Mouse (Mus musculus): Measurements from ENCODE around the gene Cyfip1.

Gene Cyfip1

DNA sequence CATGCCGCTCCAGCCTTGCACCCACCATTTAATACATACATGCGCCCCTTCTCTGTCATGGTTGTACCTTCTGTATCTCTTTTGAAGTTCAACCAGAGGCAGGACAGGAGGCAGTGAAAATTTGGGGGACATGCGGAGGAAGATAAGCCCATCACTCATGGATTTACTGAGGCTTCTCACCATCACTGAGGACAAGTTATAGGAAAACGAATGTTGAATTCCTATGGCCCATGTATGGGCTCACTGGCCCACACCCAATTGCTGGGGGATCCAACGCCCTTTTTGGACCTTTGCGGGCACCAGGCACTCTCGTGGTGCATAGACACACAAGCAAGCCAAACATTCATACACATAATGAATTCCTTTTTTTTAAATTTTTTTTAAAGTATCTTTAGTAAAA is at the start of gene Cyfip1:
TSS of gene Cyfip1 (plus strand) at position 301 of the 400 bp plus-strand sequence.
- DNase-seq (ENCODE audit: low spot score) = no peak

DNA sequence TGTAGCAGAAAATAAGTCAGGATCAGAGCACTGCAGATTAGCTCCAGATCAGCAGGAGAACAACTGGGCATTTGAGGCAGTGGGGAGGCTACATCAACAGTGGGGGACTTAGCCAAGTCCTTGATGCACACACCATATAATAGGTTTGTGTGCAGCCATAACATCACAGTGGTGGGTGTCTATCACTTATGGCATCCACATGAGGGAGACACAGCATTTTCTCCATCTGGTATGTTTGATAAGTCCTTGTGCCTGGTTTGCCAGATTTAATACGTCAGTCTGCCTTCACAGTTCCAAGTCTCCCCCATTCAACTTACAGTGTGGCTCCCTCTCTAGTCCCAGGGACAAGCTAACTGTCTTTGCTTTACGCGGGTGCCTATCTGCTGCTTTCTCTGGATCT is 49.3 kb upstream of the Cyfip1 start:
- DNase-seq (ENCODE audit: low spot score) = peak; percentile 15

- no peak for DNase-seq (ENCODE audit: low spot score)
Observed at GRCm38 (mm10) chr7:55793236-55793951, 48.2 kb upstream of the Cyfip1 start.

- peak; percentile 96 for DNase-seq (ENCODE audit: low spot score)
Observed at GRCm38 (mm10) chr7:55793952-55794603, 47.5 kb upstream of the Cyfip1 start, which contains the start of gene Tubgcp5. TSS of gene Tubgcp5 (plus strand) at chr7:55794154.

DNA sequence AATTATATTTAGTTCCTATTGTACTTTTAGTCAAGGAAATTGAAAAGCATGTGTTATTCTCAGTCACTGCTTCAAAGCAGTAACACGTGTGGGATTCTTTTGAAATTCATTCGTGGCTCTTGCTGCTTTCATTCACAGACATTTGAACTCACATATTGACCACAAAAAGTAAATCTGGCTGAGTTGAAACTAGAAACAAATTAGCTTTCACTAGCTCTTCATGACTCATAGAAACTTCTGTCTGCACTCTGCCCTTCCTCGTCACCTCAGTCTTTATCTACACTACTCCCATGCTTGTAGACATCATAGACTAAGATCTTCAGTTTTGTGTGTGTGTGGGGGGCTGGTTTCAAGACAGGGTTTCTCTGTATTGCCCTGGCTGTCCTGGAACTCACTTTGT is 41.6 kb upstream of the Cyfip1 start:
- DNase-seq (ENCODE audit: low spot score) = no peak

GRCm38 (mm10) chr7:55809967-55810366 is 31.6 kb upstream of the Cyfip1 start:
- no peak for DNase-seq (ENCODE audit: low spot score)

GRCm38 (mm10) chr7:55824468-55824867 is 17.1 kb upstream of the Cyfip1 start:
- DNase-seq (ENCODE audit: low spot score) = no peak

GRCm38 (mm10) chr7:55827551-55827950 is 14.0 kb upstream of the Cyfip1 start:
- DNase-seq (ENCODE audit: low spot score) = no peak

- no peak for DNase-seq (ENCODE audit: low spot score)
Observed at GRCm38 (mm10) chr7:55836877-55837276, 4.7 kb upstream of the Cyfip1 start.

- peak; percentile 63 for DNase-seq (ENCODE audit: low spot score)
Observed at GRCm38 (mm10) chr7:55841977-55842503, 495 bp downstream of the Cyfip1 start.

GRCm38 (mm10) chr7:55842504-55843152 is 1.1 kb downstream of the Cyfip1 start:
- DNase-seq (ENCODE audit: low spot score) = peak; percentile 24

DNA sequence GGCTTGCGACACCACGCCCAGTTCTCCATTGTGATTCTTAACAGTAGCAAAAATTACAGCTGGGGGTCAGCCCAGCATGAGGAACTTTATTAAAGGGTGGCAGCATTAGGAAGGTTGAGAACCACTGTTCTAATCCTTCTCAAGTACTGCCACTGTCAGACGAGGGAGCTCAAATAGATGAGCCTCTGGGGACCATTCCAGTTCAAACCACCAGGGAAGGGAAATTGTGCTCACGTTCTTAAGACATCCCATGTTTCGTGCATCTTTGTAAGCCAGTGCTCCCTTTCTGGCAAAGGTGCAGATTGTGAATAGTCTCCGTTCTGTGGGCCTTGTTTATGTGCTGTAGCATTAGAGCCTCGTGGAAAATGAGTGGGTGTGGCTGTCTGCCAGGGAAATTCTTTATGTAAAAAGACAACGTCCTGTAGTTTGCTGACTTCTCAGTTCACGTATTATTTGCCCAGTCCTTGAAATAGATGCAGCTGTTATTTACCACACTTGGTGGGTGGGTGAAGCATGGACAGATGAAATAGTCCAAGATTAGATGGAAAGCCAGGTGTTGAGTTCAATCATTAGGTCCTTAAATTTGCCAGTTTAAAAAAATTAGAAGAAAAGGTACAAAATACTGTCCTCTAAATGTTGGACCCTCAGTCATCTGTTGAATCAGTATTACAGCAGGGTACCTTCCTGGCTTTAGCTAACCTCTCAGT is 5.2 kb downstream of the Cyfip1 start:
- no peak for DNase-seq (ENCODE audit: low spot score)

GRCm38 (mm10) chr7:55849948-55850571 is 8.5 kb downstream of the Cyfip1 start:
- DNase-seq (ENCODE audit: low spot score) = no peak

DNA sequence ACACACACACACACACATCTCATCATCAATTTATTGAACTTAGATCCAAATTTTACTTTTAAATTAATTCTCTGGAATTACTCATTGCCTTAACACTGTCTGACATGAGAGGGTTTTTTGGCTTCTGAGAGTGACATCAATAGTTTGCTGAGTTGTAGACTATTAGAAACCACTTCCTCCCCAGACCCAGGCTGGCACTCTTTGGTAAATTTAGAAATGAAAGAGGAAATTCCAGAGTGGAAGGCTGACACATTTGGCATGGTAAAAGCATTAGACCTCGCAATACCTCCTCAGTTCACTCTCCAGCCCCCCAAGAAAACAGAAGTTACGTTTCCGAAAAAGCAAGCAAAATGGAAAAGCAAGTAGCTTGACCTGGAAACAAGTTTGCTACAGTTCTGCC is 11.2 kb downstream of the Cyfip1 start:
- no peak for DNase-seq (ENCODE audit: low spot score)

DNA sequence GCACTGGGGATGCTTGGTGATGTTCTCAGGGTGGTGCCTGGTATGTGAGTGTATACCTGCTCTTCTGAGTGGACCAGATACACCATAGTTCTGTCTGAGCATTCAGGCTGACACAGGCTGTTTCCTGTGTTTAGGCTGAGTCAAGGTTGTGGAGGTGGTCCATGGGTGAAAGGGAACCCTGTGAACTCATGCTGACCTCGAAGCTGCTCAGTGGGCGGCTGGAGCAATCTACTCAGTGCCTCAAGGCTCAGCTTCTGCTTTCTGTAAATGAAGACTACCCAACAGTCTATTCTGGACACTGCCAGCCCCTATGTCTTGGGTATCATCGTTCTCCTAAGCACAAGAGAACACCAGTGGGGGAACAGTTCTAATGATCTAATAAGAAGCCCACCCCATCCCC is 14.1 kb downstream of the Cyfip1 start:
- DNase-seq (ENCODE audit: low spot score) = no peak

DNA sequence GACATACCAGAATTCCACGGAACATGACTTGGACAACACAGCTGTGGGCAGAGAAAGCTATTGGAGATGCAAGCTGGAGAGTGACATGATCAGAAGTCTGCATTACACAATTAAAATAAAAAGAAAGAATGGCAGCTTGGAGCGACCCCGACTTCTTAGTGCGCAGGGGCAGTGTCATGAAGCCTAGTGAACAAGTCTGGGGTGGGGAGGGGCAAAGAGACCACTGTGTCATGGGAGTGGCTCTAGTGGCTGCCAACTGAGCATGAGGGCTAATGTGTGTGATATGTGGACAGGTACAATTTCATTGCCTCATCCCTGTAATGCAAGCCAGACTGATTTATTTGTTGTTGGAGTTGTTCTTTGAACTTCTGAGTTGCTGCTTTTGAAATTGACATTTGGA is 15.2 kb downstream of the Cyfip1 start:
- no peak for DNase-seq (ENCODE audit: low spot score)

GRCm38 (mm10) chr7:55857729-55858128 is 16.2 kb downstream of the Cyfip1 start:
- no peak for DNase-seq (ENCODE audit: low spot score)

DNA sequence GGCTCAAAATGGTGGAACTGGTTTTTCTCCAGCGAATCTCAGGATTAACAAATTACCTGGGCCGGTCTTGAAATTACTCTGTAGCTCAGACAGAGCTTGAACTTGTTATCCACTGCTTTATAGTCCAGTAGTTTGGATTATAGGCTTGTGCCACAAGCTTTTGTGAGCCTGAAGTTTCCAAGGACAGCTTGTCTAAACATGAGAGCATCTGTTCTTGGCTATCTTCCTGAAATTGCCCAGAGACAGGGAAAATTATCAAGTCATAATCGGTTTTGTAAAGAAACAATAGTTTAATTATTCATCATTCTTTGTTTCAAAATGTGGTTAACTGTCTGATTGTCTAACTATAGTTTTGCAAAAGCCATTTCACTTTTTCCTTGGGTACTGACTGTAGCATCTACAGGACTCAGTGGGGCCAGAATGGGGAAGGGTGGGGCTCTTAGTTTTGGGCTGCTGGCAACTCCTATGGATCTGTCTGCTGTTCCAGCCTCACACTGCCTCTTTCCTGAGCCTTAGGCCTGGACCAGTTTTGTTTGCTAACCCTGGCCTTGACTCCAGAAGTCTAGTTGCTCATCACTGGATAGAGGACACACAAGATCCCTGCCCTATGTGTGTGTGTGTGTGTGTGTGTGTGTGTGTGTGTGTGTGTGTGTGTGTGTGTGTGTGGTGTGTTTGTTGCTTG is 17.4 kb downstream of the Cyfip1 start:
- DNase-seq (ENCODE audit: low spot score) = no peak

DNA sequence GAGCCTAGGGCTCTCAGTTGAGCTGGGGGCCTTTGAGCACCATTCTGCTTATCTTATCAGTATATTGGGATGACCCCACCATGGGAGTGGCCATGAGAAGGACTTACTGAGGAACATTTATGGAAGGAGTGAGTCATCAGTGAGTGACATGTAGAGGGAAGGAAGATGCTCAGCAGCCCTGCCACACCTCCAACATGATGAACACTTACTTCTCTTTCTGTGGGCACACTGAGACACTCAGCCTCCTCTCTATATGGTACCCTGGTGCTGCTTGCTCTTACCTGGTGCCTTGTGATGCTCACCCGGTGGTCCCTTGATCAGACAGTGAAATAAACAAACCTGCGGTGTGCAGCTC is 17.9 kb downstream of the Cyfip1 start:
- DNase-seq (ENCODE audit: low spot score) = no peak

GRCm38 (mm10) chr7:55859956-55860355 is 18.4 kb downstream of the Cyfip1 start:
- no peak for DNase-seq (ENCODE audit: low spot score)

DNA sequence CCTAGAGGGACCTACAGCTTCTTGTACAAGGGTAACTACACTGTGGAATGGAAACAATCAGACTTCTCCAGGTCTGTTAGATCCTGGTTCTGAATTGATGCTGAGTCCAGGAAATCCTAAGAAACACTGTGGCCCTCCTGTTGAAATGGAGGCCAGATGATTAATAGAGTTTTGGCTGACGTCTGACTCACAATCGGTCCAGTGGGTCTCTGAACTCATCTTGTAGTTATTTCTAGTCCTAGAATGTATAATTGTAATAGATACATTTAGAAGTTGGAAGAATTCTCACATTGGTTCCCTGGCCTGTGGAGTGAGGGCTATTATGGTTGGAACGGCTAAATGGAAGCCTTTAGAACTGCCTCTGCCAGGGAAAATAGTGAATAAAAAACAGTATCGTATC is 19.6 kb downstream of the Cyfip1 start:
- DNase-seq (ENCODE audit: low spot score) = no peak

All from c-Kit-positive CD71-positive TER-119-positive erythroid progenitor cells, embryonic 14.5 days (primary cell).